Mouse (Mus musculus) adrenal gland, postnatal 10 days (tissue): ENCODE measurements around the gene Car4. TPM values are rescaled to one million over a fixed set of nuclear protein-coding genes. Genes with fewer than 3 reads are reported as not detected.

Experiments used
- DNase-seq: peaks from one replicate; pipeline ENCODE4 v3.0.0; 2021; ENCODE audit warnings: mixed read lengths
- long read RNA-seq, 2 experiments: library from polyadenylated mRNA; stranded (forward); transcript quantifications; one replicate each; pipeline ENCODE4 v2.0.0; 2021
- total RNA-seq, 2 experiments: library from RNA; stranded (reverse); gene quantifications; 2 replicates each; pipeline ENCODE4 v1.2.3; 2021

Car4 gene
- total RNA-seq: 10 to 100 TPM; 41.2 to 53.6 TPM
- long read RNA-seq, experiment 1, transcript Car4-201 (8 exons, 1,256 nt): major isoform, 89 of 102 reads
- long read RNA-seq, experiment 1, partial matches to known transcripts: 6 of 102 reads
- long read RNA-seq, experiment 1, other reads (novel, unspliced or antisense): 7 of 102 reads
- long read RNA-seq, experiment 2, transcript Car4-201 (8 exons, 1,256 nt): major isoform, 67 of 75 reads
- long read RNA-seq, experiment 2, partial matches to known transcripts: 3 of 75 reads
- long read RNA-seq, experiment 2, other reads (novel, unspliced or antisense): 5 of 75 reads

DNA sequence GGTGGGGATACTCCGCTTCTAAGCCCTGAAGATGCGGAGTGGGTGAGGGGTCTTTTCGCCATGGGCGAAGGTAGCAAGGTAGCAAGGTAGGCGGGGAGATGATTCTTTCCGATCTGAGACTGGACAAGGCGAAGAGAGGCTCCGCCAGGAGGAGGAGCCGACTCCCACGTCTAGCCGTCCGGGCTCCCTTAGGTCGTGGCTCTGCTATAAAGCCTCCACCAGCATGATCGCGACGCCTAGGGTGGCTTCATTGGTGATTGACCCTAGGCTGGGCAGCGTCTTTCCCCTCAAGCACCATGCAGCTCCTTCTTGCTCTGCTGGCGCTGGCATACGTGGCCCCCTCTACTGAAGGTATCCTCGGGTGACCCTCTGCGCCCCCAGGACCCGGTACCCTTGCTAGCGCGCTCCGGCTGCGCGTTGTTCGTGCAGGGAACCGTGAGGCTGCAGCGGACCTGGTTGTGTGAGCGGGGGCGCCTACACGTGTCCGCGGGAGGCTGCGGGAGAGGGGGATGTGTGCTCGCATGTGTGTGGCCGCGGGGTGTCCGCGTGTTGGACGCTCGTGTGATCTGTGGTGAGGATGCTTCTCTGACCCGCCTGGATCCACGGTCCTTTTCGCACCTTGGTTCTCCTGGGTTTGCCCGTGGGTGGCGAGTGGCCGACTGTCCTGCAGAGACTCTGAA lies at the start of gene Car4:
Gene Car4 (plus strand): TSS at position 196 of the 680 bp plus-strand sequence.
- DNase-seq: peak; percentile 23

DNA sequence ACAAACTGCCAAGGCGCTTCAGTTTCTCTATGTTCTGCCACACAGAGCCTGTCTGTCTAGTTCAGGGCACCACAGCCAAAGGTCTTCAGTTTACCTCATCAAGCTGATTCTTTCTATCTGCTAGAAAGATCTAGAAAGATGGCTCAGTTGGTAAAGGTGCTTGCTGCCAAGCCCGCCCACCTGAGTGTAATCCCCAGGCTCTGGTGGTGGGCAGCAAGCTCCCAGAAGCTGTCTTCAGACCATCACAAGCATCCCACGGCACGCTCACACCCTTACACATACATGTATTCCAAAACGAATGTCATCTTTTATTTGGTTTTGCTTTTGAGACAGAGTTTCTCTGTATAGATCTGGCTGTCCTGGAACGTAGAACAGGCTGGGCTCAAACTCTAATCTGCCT lies 49.1 kb upstream of the Car4 start:
- DNase-seq: no peak

- peak; percentile 64 for DNase-seq
Observed at GRCm38 (mm10) chr11:84910411-84910810, 47.2 kb upstream of the Car4 start.

- no peak for DNase-seq
Observed at GRCm38 (mm10) chr11:84914673-84915072, 42.9 kb upstream of the Car4 start.

DNA sequence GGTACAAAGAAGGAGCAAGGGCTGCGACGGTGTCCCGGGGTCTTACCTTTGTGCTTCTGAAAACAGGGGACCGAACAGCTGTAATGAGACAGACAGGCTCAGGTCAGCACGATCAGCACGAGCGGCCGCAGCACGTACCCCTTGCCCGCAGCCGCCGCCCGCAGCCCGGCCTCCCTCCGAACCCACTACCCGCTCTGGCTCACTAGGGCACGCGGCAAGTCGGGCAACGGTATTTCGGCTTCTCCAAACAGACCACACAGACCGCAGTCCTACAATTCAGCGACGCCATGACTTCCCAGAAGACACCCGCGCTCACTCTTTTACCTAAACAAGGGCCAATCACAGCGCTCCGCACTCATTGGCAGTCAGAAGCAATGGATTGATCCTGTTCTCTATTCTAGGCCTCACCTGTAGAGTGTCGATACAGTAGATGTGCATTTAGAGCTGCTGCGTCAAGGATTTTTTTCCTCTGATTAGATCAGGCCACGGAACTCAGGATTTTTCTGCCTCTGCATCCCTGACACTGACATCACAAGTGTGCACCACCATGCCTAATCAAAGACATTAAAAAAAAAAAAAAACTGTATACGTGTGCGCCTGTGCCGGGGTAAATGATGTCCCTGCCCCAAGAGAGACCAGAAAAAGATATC lies 41.4 kb upstream of the Car4 start, which contains the start of gene Znhit3:
Gene Znhit3 (minus strand): TSS at position 314 of the 650 bp plus-strand sequence.
- DNase-seq: peak; percentile 87

- no peak for DNase-seq
Observed at GRCm38 (mm10) chr11:84916703-84917300, 40.8 kb upstream of the Car4 start.

DNA sequence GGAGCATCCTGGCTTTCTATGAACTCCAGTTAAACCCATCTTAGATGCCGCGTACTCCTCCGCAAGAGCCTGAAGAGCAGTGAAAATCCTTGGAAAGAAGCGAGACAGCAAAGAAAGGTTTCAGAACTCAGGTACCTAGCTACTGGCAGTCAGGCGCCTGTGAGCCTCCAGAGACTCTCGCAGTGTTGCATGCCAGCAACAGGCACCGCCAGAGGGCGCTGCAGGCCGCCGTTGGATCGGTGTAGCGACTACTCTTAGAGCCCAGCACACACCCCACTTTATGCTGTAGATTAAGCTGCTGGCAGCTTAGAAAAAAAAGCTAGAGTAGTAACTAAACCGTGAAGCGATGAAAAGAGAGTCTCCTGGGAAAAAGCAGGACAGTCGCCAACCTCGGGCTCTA lies 39.2 kb upstream of the Car4 start:
- peak; percentile 93 for DNase-seq

DNA sequence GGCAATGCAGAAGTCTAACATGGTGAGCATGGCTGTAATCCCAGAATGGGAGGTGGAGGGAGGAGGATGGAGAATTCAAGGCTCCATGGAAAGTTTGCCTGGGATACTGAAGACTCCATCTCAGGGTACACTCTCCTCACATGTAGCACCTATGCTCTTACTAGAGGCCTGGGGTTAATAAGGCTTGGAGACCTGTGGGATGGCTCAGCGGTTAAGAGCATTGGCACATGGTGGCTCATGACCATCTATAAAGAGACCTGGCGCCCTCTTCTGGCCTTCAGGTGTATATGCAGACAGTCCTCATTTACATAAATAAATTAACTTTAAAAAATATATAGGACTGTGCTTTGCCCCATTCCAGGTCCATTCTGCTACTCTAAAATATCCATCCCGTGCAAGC lies 38.3 kb upstream of the Car4 start:
- peak; percentile 34 for DNase-seq

DNA sequence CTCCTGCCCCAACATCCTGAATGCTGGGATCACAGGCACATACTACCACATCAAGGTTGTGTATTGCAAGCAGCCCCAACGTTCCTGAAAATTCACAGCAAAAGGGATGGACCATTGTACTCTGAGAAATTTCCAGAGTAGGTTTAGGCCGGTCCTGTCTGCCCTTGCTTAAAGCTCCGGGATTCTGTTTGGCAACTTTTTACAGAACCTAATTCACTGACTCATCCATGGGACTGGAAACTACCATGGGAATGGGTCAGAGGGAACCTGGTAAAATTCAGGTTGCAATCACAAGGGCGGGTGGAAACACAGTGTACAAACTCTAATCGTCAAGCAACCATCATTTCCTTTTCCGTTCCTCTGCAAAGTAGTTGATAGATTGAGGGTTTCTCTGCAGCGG lies 37.6 kb upstream of the Car4 start:
- DNase-seq: no peak

DNA sequence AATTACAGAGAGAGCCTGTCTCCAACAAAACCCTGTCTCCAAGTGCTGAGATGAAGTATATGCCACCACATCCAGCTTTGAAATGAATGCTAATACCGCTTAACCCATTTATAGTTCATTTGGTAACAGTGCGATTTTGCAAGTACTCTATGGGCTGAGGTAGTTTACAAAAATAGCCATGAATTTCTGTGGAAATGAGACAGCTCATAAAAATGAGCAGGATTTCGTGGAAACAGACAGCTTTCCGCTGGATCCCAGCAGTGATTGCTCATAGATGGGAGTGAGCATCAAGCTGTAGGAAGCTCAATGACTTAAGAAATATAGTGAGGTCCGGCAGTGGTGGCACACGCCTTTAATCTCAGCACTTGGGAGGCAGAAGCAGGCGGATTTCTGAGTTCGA lies 36.6 kb upstream of the Car4 start:
- DNase-seq: no peak

DNA sequence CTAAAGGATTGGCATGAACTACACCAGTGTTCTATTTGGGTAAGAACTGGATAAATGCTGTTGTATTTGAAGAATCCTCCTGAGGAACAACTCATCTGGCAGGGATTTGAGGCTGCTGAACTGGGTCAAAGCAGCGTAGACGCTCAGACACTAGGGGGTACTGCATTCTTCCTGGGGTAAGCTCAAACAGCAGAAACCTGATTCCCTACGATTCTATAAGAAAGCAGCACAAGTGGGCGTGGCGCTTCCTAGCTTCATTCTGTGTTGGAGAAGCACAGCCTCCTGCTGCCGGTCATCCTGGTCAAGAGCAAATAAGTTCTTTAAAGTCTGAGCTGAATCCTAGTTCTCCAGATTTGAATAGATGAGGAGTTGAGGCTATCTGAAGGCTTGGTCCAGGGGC lies 25.3 kb upstream of the Car4 start:
- no peak for DNase-seq

- no peak for DNase-seq
Observed at GRCm38 (mm10) chr11:84939508-84940053, 18.0 kb upstream of the Car4 start.

GRCm38 (mm10) chr11:84940140-84940539 lies 17.4 kb upstream of the Car4 start:
- DNase-seq: no peak

DNA sequence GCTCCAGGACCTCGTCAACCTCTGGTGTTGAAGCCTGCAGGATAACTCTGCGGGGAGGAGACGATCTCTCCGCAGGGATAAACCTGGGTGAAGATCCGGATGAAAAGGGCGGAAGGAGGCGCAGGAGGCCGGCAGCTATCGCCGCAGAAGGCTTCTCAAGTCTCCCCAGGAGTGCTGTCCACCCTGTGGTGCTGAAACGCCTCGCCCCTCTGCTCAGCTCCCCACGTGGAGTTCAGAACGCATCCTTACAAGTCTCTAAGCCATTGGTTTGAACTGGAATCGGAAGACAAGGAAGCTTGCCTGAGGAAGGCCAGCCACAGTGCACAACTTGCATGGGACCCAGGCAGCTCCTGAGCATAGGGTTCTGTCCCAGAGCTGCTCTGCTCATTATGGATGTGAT lies 13.6 kb upstream of the Car4 start:
- peak; percentile 86 for DNase-seq

DNA sequence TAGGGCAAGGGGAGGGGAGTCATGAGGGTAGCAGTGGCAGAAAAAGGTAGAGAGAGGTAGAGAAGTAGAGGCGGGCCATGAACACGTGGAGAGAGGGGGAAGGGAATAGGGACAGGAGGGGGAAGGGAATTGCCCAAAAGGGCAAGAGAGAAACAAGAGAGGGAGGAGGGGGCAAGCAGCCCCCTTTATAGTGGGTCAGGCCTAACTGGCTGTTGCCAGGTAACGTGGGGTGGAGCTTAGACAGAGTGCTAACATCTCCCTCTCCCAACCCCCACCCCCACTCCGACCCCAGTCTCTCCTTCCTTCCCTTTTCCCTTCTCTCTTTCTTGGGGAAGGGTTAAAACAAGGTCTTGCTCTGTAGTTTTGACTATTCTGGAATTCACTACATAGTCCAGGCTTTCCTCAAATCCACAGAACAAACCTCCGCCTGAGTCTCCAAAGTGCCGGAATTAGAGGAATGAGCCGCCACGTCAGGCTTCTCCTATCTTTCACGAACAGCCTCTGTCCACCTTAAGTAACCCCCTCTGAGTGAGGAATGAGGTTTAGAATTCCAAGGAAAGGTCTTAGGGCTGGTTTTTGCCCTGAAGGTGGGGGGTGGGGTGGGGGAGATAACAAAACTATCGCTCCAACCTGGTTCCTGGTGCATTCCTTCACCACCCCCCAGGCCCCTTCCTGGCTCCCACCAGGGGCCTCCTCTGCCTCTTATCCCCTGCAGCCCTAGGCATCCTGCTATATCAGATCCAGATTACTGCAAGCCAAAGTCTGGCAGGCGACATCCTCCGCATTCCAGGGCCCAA lies 12.7 kb upstream of the Car4 start:
- no peak for DNase-seq

GRCm38 (mm10) chr11:84945841-84946240 lies 11.7 kb upstream of the Car4 start:
- DNase-seq: no peak

- no peak for DNase-seq
Observed at GRCm38 (mm10) chr11:84947206-84947605, 10.4 kb upstream of the Car4 start.

DNA sequence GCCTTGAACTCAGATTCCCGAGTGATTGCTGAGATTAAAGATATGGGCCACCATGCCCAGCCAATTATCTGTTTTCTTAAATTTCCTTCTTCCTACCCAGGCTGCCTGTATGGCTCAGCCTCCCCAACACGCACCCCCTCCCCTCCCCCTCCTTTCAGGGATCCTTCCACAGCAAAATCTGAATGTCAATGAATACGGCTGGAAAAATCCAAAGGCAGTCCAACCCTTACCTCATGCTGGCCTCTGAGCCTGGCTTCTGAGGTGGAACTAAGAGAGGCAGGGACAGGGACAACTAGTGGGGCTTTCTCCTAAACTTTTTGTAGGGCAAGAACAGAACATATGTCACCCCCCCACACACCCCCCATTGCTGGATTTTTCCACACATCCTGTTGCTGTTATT lies 9.5 kb upstream of the Car4 start:
- DNase-seq: no peak

DNA sequence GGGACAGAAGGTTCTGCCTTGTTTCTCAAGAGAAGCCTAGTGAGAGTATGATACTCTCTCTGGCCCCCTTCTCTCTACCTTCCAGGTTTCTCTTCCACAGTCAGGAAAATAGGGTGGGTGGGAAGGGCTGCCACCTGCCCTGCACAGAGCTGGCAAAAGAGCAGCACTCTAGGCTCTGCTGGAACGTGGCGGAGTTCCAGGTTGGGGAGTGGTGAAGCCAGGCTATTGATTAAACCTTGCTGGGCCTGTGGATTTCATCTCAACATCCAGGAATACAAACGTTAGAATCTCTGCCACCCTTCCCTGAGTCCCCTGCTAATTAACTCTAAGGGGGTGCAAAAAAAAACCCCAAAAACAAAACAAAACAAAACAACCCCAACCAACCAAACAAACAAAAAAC lies 9.1 kb upstream of the Car4 start:
- no peak for DNase-seq

- no peak for DNase-seq
Observed at GRCm38 (mm10) chr11:84952611-84953010, 5.0 kb upstream of the Car4 start.

GRCm38 (mm10) chr11:84956400-84956799 lies 1.2 kb upstream of the Car4 start:
- no peak for DNase-seq

- DNase-seq: no peak
Observed at GRCm38 (mm10) chr11:84957171-84957570, 415 bp upstream of the Car4 start.
